Mouse (Mus musculus) ES-Bruce4 (cell line): ENCODE results near the gene Slc5a3. TPM values are rescaled to one million over a fixed set of nuclear protein-coding genes. Genes with fewer than 3 reads are reported as not detected.

Experiments
- H3K27ac ChIP-seq: 2 replicates; pipeline ENCODE4 v1.5.1; 2012; ENCODE audit warnings: low read length, inconsistent platforms; ENCODE audit not compliant: insufficient read depth
- H3K27me3 ChIP-seq: 2 replicates; pipeline ENCODE4 v1.6.1; 2012; ENCODE audit warnings: mild to moderate bottlenecking, low read length, inconsistent platforms; ENCODE audit not compliant: control insufficient read depth, poor library complexity, insufficient read depth, severe bottlenecking
- H3K36me3 ChIP-seq: 2 replicates; pipeline ENCODE4 v1.6.1; 2012; ENCODE audit warnings: inconsistent platforms, mild to moderate bottlenecking, low read length, moderate library complexity; ENCODE audit not compliant: control insufficient read depth, poor library complexity, insufficient read depth, severe bottlenecking
- H3K4me1 ChIP-seq: one replicate; pipeline ENCODE4 v1.8.1; 2011; ENCODE audit warnings: low read length; ENCODE audit not compliant: control insufficient read depth, insufficient read depth
- H3K4me3 ChIP-seq: 2 replicates; pipeline ENCODE4 v1.5.1; 2011; ENCODE audit warnings: low read depth, mild to moderate bottlenecking, low read length
- H3K9ac ChIP-seq: 2 replicates; pipeline ENCODE4 v1.6.1; 2012; ENCODE audit warnings: low read depth, mild to moderate bottlenecking, inconsistent platforms; ENCODE audit not compliant: poor library complexity, severe bottlenecking
- H3K9me3 ChIP-seq: replicated peaks from 2 replicates; pipeline ENCODE4 v1.6.1; 2012; ENCODE audit warnings: mild to moderate bottlenecking, low read length, inconsistent platforms; ENCODE audit not compliant: control insufficient read depth, poor library complexity, insufficient read depth, severe bottlenecking
- CTCF ChIP-seq: IDR thresholded peaks from one replicate; pipeline ENCODE4 v1.8.1; 2011; ENCODE audit warnings: low read depth, low read length
- EP300 ChIP-seq: IDR thresholded peaks from 2 replicates; pipeline ENCODE4 v1.6.1; 2011; ENCODE audit warnings: low read depth, low read length; ENCODE audit not compliant: insufficient read depth
- POLR2A ChIP-seq: IDR thresholded peaks from one replicate; pipeline ENCODE4 v1.8.1; 2011; ENCODE audit warnings: low read length; ENCODE audit not compliant: insufficient read depth
- polyA plus RNA-seq: library from polyadenylated mRNA; stranded (reverse); fragments of >200 nt; gene quantifications from 2 replicates; pipeline ENCODE4 v1.2.4, GENCODE M21; 2011; ENCODE audit warnings: low read depth; ENCODE audit not compliant: missing spikeins, insufficient read depth, insufficient read length

Slc5a3 gene
- polyA plus RNA-seq, 1 experiment: 23.4 TPM

- Histone ChIP-seq H3K4me1 (no peaks in the 10 kb centered on the region), H3K27me3 (no peaks in the 10 kb centered on the region), H3K4me3 (no peak overlapping the region), H3K9ac (no peak overlapping the region), H3K9me3 (no peaks in the 10 kb centered on the region), H3K27ac (no peak overlapping the region), H3K36me3 (no peaks in the 10 kb centered on the region)
- TF ChIP-seq CTCF (no peak), EP300 (no peak), POLR2A (no peak)
Measured at GRCm38 (mm10) chr16:92039966-92040365, 18.2 kb upstream of the Slc5a3 start.

GRCm38 (mm10) chr16:92051777-92052310 lies 6.3 kb upstream of the Slc5a3 start:
- H3K36me3 ChIP-seq: no peaks in the 10 kb centered on the region
- TF ChIP-seq CTCF (no peak), EP300 (no peak)
- no peaks in the 10 kb centered on the region for H3K9me3 ChIP-seq
- no peak overlapping the region for H3K4me3 ChIP-seq
- no peak overlapping the region for H3K9ac ChIP-seq
- H3K4me1 ChIP-seq: peaks cover 2% of the 10 kb centered on the region
- no peak overlapping the region for H3K27ac ChIP-seq
- no peaks in the 10 kb centered on the region; the same call in none of the 2 replicates for H3K27me3 ChIP-seq

- H3K27me3 ChIP-seq: no peaks in the 10 kb centered on the region; the same call in none of the 2 replicates
- H3K4me3 ChIP-seq: no peak overlapping the region
- TF ChIP-seq POLR2A (no peak), CTCF (no peak), EP300 (no peak)
- H3K27ac ChIP-seq: no peak overlapping the region
- no peak overlapping the region for H3K9ac ChIP-seq
- no peaks in the 10 kb centered on the region for H3K36me3 ChIP-seq
- no peaks in the 10 kb centered on the region for H3K9me3 ChIP-seq
- peaks cover 2% of the 10 kb centered on the region for H3K4me1 ChIP-seq
Measured at GRCm38 (mm10) chr16:92052569-92052968, 5.6 kb upstream of the Slc5a3 start.

GRCm38 (mm10) chr16:92056711-92057110 lies 1.4 kb upstream of the Slc5a3 start:
- H3K36me3 ChIP-seq: no peaks in the 10 kb centered on the region; the same call in 1 of the 2 replicates
- no peak overlapping the region for H3K27ac ChIP-seq
- no peaks in the 10 kb centered on the region for H3K27me3 ChIP-seq
- H3K4me1 ChIP-seq: peaks cover 2% of the 10 kb centered on the region
- no peaks in the 10 kb centered on the region for H3K9me3 ChIP-seq
- TF ChIP-seq POLR2A (no peak), EP300 (no peak), CTCF (no peak)
- H3K4me3 ChIP-seq: no peak overlapping the region
- no peak overlapping the region for H3K9ac ChIP-seq

- no peaks in the 10 kb centered on the region for H3K9me3 ChIP-seq
- no peak for TF ChIP-seq POLR2A
- no peak for TF ChIP-seq CTCF
- TF ChIP-seq EP300: no peak
- peak overlapping the region; percentile 94 for H3K9ac ChIP-seq
- peak overlapping the region; percentile 67 for H3K4me3 ChIP-seq
- no peaks in the 10 kb centered on the region for H3K4me1 ChIP-seq
- no peaks in the 10 kb centered on the region for H3K27me3 ChIP-seq
- peaks cover 2% of the 10 kb centered on the region; the same call in 1 of the 2 replicates for H3K36me3 ChIP-seq
- H3K27ac ChIP-seq: no peak overlapping the region
Measured at GRCm38 (mm10) chr16:92057456-92057851, 668 bp upstream of the Slc5a3 start.

GRCm38 (mm10) chr16:92058644-92059620 lies 810 bp downstream of the Slc5a3 start:
- H3K27me3 ChIP-seq: no peaks in the 10 kb centered on the region
- H3K27ac ChIP-seq: no peak overlapping the region
- TF ChIP-seq POLR2A (no peak), EP300 (no peak)
- peaks cover 5% of the 10 kb centered on the region; the same call in 1 of the 2 replicates for H3K36me3 ChIP-seq
- H3K4me3 ChIP-seq: peak overlapping the region; percentile 82
- no peaks in the 10 kb centered on the region for H3K4me1 ChIP-seq
- H3K9ac ChIP-seq: peak overlapping the region; percentile 94
- H3K9me3 ChIP-seq: no peaks in the 10 kb centered on the region
